Mouse (Mus musculus): Measurements from ENCODE around the gene Kif4. TPM values are rescaled to one million over a fixed set of nuclear protein-coding genes. Genes with fewer than 3 reads are reported as not detected.

Kif4 gene
- polyA plus RNA-seq (2012; fragmentation: generic; extraction: Trizol): 10 to 100 TPM in 1 of 2 experiments, 1 to 10 TPM in 1; 1.8 to 16.5 TPM

DNA sequence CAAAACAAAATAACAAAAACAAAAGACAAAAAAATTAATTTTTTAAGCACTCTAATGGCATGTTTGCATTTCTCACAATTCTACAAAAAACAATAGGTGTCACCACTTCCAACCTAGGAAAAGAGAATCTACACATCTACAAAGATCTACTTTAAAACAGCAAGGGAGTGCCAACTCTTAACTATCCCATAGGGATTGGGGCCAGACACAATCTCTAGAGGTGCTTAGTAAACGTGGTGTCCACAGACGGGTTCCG, at the start of gene Kif4:
Kif4 (plus strand) TSS at position 192 of the 256 bp plus-strand sequence.

DNA sequence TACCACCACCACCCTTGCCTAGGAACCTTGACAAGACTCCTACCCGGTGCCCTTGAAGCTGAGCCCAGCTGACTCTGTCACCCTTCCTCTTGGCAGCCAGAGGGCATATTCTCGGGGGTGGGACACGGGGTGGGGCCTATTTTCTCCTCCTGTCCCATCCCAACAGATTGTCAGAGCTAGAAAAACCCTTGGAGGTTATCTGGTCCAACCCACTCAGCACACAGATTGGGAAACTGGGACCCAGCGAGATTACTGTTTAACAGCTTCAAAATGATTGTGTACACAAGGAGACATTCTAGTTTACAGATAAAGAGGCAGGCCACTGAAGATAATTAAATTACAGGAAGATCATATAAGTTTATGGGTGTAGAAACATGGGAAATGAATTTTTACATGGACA, 30.7 kb upstream of the Kif4 start, which contains the start of gene P2ry4:
P2ry4 (minus strand) TSS at position 79 of the 400 bp plus-strand sequence.

GRCm38 (mm10) chrX:100605314-100605713, 20.2 kb upstream of the Kif4 start, which contains the start of gene Arr3:
Gene Arr3, plus strand, starts transcription at chrX:100605497.

GRCm38 (mm10) chrX:100625802-100626793, 561 bp downstream of the Kif4 start, which contains the start of gene Pdzd11:
Gene Pdzd11, minus strand, starts transcription at chrX:100626568.

DNA sequence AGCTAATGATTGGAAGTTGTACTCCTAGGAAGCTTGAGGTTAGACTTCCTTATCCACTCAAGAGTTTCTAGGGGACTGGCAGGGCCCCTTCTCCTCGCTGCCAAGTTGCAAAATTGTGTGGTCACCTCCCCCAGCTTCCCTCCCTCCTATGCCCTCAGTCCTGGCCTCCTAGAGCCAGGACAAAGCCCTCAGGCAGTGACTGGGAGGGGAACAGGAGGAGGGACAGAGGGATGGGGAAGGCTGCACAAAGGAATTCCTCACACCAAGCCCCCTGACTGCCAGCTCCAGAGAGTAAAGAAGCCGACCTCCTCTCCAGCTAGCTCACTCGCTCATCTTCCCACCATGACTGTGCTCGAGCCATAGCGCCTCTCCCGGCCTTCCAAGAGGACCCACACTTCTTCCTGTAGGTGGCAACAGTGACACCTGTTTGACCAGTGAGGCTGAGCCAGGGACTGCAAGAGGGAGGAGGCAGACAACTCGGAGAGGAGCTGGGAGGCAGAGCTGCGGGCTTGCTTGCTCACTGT, 104.2 kb downstream of the Kif4 start, which contains the start of gene Gdpd2:
Gdpd2 (plus strand) TSS at position 209 of the 524 bp plus-strand sequence.

GRCm38 (mm10) chrX:100767181-100767884, 141.8 kb downstream of the Kif4 start, which contains the start of gene Dlg3:
Gene Dlg3, plus strand, starts transcription at chrX:100767722.

Other genes with a start within 250 kb of the Kif4 start
- gene Otud6a, start 196.7 kb upstream of the Kif4 start, polyA plus RNA-seq (2012; fragmentation: generic; extraction: Trizol): not detected
- under 1 TPM; 0.47 to 0.60 TPM for gene Awat2, start 183.0 kb upstream of the Kif4 start, polyA plus RNA-seq (2012; fragmentation: generic; extraction: Trizol)
- 10 to 100 TPM; 13.2 to 67.3 TPM for gene Igbp1, start 131.4 kb upstream of the Kif4 start, polyA plus RNA-seq (2012; fragmentation: generic; extraction: Trizol)
- not detected for gene Dgat2l6, start 100.9 kb upstream of the Kif4 start, polyA plus RNA-seq (2012; fragmentation: generic; extraction: Trizol)
- not detected for gene Awat1, start 53.5 kb upstream of the Kif4 start, polyA plus RNA-seq (2012; fragmentation: generic; extraction: Trizol)
- gene P2ry4, start 30.9 kb upstream of the Kif4 start, polyA plus RNA-seq (2012; fragmentation: generic; extraction: Trizol): not detected
- not detected for gene Arr3, start 20.2 kb upstream of the Kif4 start, polyA plus RNA-seq (2012; fragmentation: generic; extraction: Trizol)
- gene Pdzd11, start 831 bp downstream of the Kif4 start, polyA plus RNA-seq (2012; fragmentation: generic; extraction: Trizol): 10 to 100 TPM; 52.5 to 70.1 TPM
- gene Gdpd2, start 104.1 kb downstream of the Kif4 start, polyA plus RNA-seq (2012; fragmentation: generic; extraction: Trizol): 10 to 100 TPM in 1 of 2 experiments, under 1 TPM in 1; 0.19 to 33.8 TPM
- 1 to 10 TPM in 1 of 2 experiments, under 1 TPM in 1; 0.57 to 7.7 TPM for gene Dlg3, start 142.0 kb downstream of the Kif4 start, polyA plus RNA-seq (2012; fragmentation: generic; extraction: Trizol)

Measured in C3H10T1/2 (cell line).